Mouse (Mus musculus): ENCODE data around the gene 1110008P14Rik. TPM values are rescaled to one million over a fixed set of nuclear protein-coding genes. Genes with fewer than 3 reads are reported as not detected.

1110008P14Rik gene
- polyA plus RNA-seq, 1 experiment from 2014 or later, result 135 TPM

GRCm38 (mm10) chr2:32404663-32405062, 22.9 kb upstream of the 1110008P14Rik start:
- 25% methylated on average over 2 of the region's 2 CpGs for WGBS

GRCm38 (mm10) chr2:32396695-32397094, 15.0 kb upstream of the 1110008P14Rik start:
- 1% methylated on average over 15 of the region's 15 CpGs for WGBS
- no peak for ATAC-seq (ENCODE audit: low read depth)
- Histone ChIP-seq H3K27ac (replicated peaks) (peak overlapping the region; percentile 92; the same call in 1 of the 2 replicates), H3K36me3 (peaks cover 19% of the 10 kb centered on the region), H3K4me3 (peak overlapping the region; percentile 93), H3K27me3 (no peaks in the 10 kb centered on the region), H3K4me1 (replicated peaks) (peaks cover 20% of the 10 kb centered on the region), H3K4me2 (peak overlapping the region; percentile 96), H3K9ac (peak overlapping the region; percentile 93), H3K9me3 (no peaks in the 10 kb centered on the region)

More at GRCm38 (mm10) chr2:32404663-32405062, 22.9 kb upstream of the 1110008P14Rik start:
- Histone ChIP-seq H3K4me3 (no peak overlapping the region), H3K4me2 (no peak overlapping the region), H3K4me1 (replicated peaks) (no peaks in the 10 kb centered on the region), H3K36me3 (peaks cover 35% of the 10 kb centered on the region), H3K9me3 (no peaks in the 10 kb centered on the region), H3K27me3 (no peaks in the 10 kb centered on the region), H3K9ac (no peak overlapping the region), H3K27ac (replicated peaks) (no peak overlapping the region)
- peak; percentile 37; the same call in 1 of the 2 replicates for ATAC-seq (ENCODE audit: low read depth)

GRCm38 (mm10) chr2:32395946-32396621, 14.3 kb upstream of the 1110008P14Rik start:
- Histone ChIP-seq H3K9me3 (no peaks in the 10 kb centered on the region), H3K4me1 (replicated peaks) (peaks cover 20% of the 10 kb centered on the region), H3K4me2 (peak overlapping the region; percentile 96), H3K27ac (replicated peaks) (peak overlapping the region; percentile 92), H3K27me3 (no peaks in the 10 kb centered on the region), H3K36me3 (peaks cover 13% of the 10 kb centered on the region), H3K4me3 (peak overlapping the region; percentile 93), H3K9ac (peak overlapping the region; percentile 93)
- under 1% methylated on average over 59 of the region's 59 CpGs for WGBS
- peak; percentile 97 for ATAC-seq (ENCODE audit: low read depth)

- under 1% methylated on average over 31 of the region's 31 CpGs for WGBS
These were observed 13.8 kb upstream of the 1110008P14Rik start, which contains the start of gene Ptges2 for GRCm38 (mm10) chr2:32395484-32395945. TSS of gene Ptges2 (plus strand) at chr2:32395896.

GRCm38 (mm10) chr2:32394973-32395372, 13.2 kb upstream of the 1110008P14Rik start:
- no peaks in the 10 kb centered on the region for H3K27me3 ChIP-seq
- peak overlapping the region; percentile 93 for H3K9ac ChIP-seq
- H3K4me1 ChIP-seq (replicated peaks), result peaks cover 20% of the 10 kb centered on the region
- ATAC-seq (ENCODE audit: low read depth), result no peak
- peaks cover 2% of the 10 kb centered on the region for H3K36me3 ChIP-seq
- peak overlapping the region; percentile 93 for H3K4me3 ChIP-seq
- WGBS, result 7% methylated on average over 8 of the region's 8 CpGs
- peak overlapping the region; percentile 96 for H3K4me2 ChIP-seq
- no peaks in the 10 kb centered on the region for H3K9me3 ChIP-seq
- peak overlapping the region; percentile 92 for H3K27ac ChIP-seq (replicated peaks)

More at GRCm38 (mm10) chr2:32395484-32395945, 13.8 kb upstream of the 1110008P14Rik start, which contains the start of gene Ptges2:
- H3K36me3 ChIP-seq, result peaks cover 8% of the 10 kb centered on the region
- H3K4me1 ChIP-seq (replicated peaks), result peaks cover 20% of the 10 kb centered on the region
- no peaks in the 10 kb centered on the region for H3K9me3 ChIP-seq
- H3K9ac ChIP-seq, result peak within 1 kb of the TSS; percentile 93
- peak within 1 kb of the TSS; percentile 92 for H3K27ac ChIP-seq (replicated peaks)
- H3K27me3 ChIP-seq, result no peaks in the 10 kb centered on the region
- H3K4me3 ChIP-seq, result peak within 1 kb of the TSS; percentile 93
- H3K4me2 ChIP-seq, result peak within 1 kb of the TSS; percentile 96
- ATAC-seq (ENCODE audit: low read depth), result peak; percentile 93

GRCm38 (mm10) chr2:32392063-32392462, 10.3 kb upstream of the 1110008P14Rik start:
- H3K4me2 ChIP-seq, result no peak overlapping the region
- H3K9ac ChIP-seq, result no peak overlapping the region
- H3K36me3 ChIP-seq, result no peaks in the 10 kb centered on the region
- no peak for ATAC-seq (ENCODE audit: low read depth)
- no peaks in the 10 kb centered on the region for H3K9me3 ChIP-seq
- peaks cover 11% of the 10 kb centered on the region for H3K4me1 ChIP-seq (replicated peaks)
- H3K27me3 ChIP-seq, result no peaks in the 10 kb centered on the region
- WGBS, result 90% methylated on average over 5 of the region's 5 CpGs
- H3K4me3 ChIP-seq, result no peak overlapping the region
- no peak overlapping the region for H3K27ac ChIP-seq (replicated peaks)

GRCm38 (mm10) chr2:32390871-32391270, 9.1 kb upstream of the 1110008P14Rik start:
- Histone ChIP-seq H3K9ac (no peak overlapping the region), H3K27me3 (no peaks in the 10 kb centered on the region), H3K9me3 (no peaks in the 10 kb centered on the region), H3K4me1 (replicated peaks) (peaks cover 5% of the 10 kb centered on the region), H3K4me2 (no peak overlapping the region), H3K36me3 (no peaks in the 10 kb centered on the region), H3K4me3 (no peak overlapping the region), H3K27ac (replicated peaks) (no peak overlapping the region)
- 79% methylated on average over 8 of the region's 8 CpGs for WGBS
- no peak for ATAC-seq (ENCODE audit: low read depth)

GRCm38 (mm10) chr2:32389157-32389556, 7.4 kb upstream of the 1110008P14Rik start:
- Histone ChIP-seq H3K27me3 (no peaks in the 10 kb centered on the region), H3K4me3 (no peak overlapping the region), H3K4me1 (replicated peaks) (no peaks in the 10 kb centered on the region), H3K36me3 (no peaks in the 10 kb centered on the region), H3K27ac (replicated peaks) (no peak overlapping the region), H3K9me3 (no peaks in the 10 kb centered on the region), H3K4me2 (no peak overlapping the region), H3K9ac (no peak overlapping the region)
- WGBS, result 81% methylated on average over 2 of the region's 2 CpGs
- ATAC-seq (ENCODE audit: low read depth), result no peak

- Histone ChIP-seq H3K27ac (replicated peaks) (no peak within 1 kb of the TSS), H3K4me3 (no peak within 1 kb of the TSS), H3K4me2 (no peak within 1 kb of the TSS), H3K9me3 (no peaks in the 10 kb centered on the region), H3K27me3 (peaks cover 9% of the 10 kb centered on the region; the same call in 1 of the 2 replicates), H3K4me1 (replicated peaks) (no peaks in the 10 kb centered on the region), H3K9ac (peak within 1 kb of the TSS; percentile 13; the same call in 1 of the 2 replicates), H3K36me3 (no peaks in the 10 kb centered on the region)
- no peak for ATAC-seq (ENCODE audit: low read depth)
- WGBS, result 63% methylated on average over 5 of the region's 5 CpGs
These were observed 6.2 kb upstream of the 1110008P14Rik start, which contains the start of gene Lcn2 for GRCm38 (mm10) chr2:32387706-32388490. TSS of gene Lcn2 (minus strand) at chr2:32388252.

- no peak for ATAC-seq (ENCODE audit: low read depth)
- Histone ChIP-seq H3K4me3 (no peak overlapping the region), H3K4me2 (no peak overlapping the region)
These were observed 951 bp upstream of the 1110008P14Rik start for GRCm38 (mm10) chr2:32382689-32383088.

GRCm38 (mm10) chr2:32381141-32381774, 480 bp downstream of the 1110008P14Rik start:
- no peaks in the 10 kb centered on the region for H3K9me3 ChIP-seq
- peak overlapping the region; percentile 61 for H3K27ac ChIP-seq (replicated peaks)
- peaks cover 16% of the 10 kb centered on the region; the same call in 1 of the 2 replicates for H3K27me3 ChIP-seq
- peak overlapping the region; percentile 91 for H3K4me2 ChIP-seq
- ATAC-seq (ENCODE audit: low read depth), result peak; percentile 72
- peaks cover 8% of the 10 kb centered on the region for H3K4me1 ChIP-seq (replicated peaks)
- WGBS, result 2% methylated on average over 27 of the region's 27 CpGs
- peak overlapping the region; percentile 78 for H3K9ac ChIP-seq
- peak overlapping the region; percentile 63 for H3K4me3 ChIP-seq
- H3K36me3 ChIP-seq, result peaks cover 40% of the 10 kb centered on the region

More at GRCm38 (mm10) chr2:32382689-32383088, 951 bp upstream of the 1110008P14Rik start:
- Histone ChIP-seq H3K27me3 (peaks cover 16% of the 10 kb centered on the region; the same call in 1 of the 2 replicates), H3K36me3 (peaks cover 26% of the 10 kb centered on the region), H3K27ac (replicated peaks) (no peak overlapping the region), H3K9ac (no peak overlapping the region), H3K9me3 (no peaks in the 10 kb centered on the region), H3K4me1 (replicated peaks) (peaks cover 8% of the 10 kb centered on the region)
- WGBS, result 81% methylated on average over 2 of the region's 2 CpGs

All from neural tube, embryonic 13.5 days (tissue).